Mouse (Mus musculus) liver, postnatal 0 days (tissue): ENCODE measurements at regions not wholly inside any gene's neighbourhood (a gene's known extent, or its start where the extent isn't known, plus 50 kb on each side); places are given as distances from the start of the nearest gene placed in this dataset.

ENCODE experiments used
- ATAC-seq: fragments of 200-750 bp; cut with Nextera tagmentation; 2 replicates; pipeline ENCODE4 v1.8.0; 2017; ENCODE audit warnings: mild to moderate bottlenecking, moderate library complexity
- DNase-seq: peaks from one replicate; pipeline ENCODE4 v3.0.0-alpha.2; 2016
- H3K27ac ChIP-seq: fragments of 300-500 bp; sonication (generic); 2 replicates; pipeline ENCODE4 v1.5.1; 2014; ENCODE audit warnings: antibody characterized with exemption, moderate library complexity, mild to moderate bottlenecking, low read depth
- H3K27me3 ChIP-seq: fragments of 300-500 bp; sonication (generic); 2 replicates; pipeline ENCODE4 v1.6.1; 2014; ENCODE audit warnings: low read length, control low read depth, mixed read lengths; ENCODE audit not compliant: insufficient read depth
- H3K36me3 ChIP-seq: fragments of 300-500 bp; sonication (generic); replicated peaks from 2 replicates; pipeline ENCODE4 v1.6.1; 2014; ENCODE audit warnings: mild to moderate bottlenecking, control low read depth, low read length, moderate library complexity, mixed read lengths; ENCODE audit not compliant: insufficient read depth
- H3K4me1 ChIP-seq: fragments of 300-500 bp; sonication (generic); 2 replicates; pipeline ENCODE4 v1.6.1; 2014; ENCODE audit warnings: antibody characterized with exemption, mild to moderate bottlenecking, control low read depth; ENCODE audit not compliant: insufficient read depth
- H3K4me2 ChIP-seq: fragments of 300-500 bp; sonication (generic); 2 replicates; pipeline ENCODE4 v1.6.1; 2014; ENCODE audit warnings: low read depth, mild to moderate bottlenecking, low read length, moderate library complexity, mixed read lengths
- H3K4me3 ChIP-seq: fragments of 300-500 bp; sonication (generic); 2 replicates; pipeline ENCODE4 v1.5.1; 2014; ENCODE audit warnings: low read depth, low read length
- H3K9ac ChIP-seq: fragments of 300-500 bp; sonication (generic); replicated peaks from 2 replicates; pipeline ENCODE4 v1.6.1; 2014; ENCODE audit warnings: mild to moderate bottlenecking, moderate library complexity
- H3K9me3 ChIP-seq: fragments of 300-500 bp; sonication (generic); 2 replicates; pipeline ENCODE4 v1.6.1; 2016; ENCODE audit warnings: mild to moderate bottlenecking, control low read depth, low read length, mixed read lengths
- CTCF ChIP-seq: sonication (generic); IDR thresholded peaks from 2 replicates; pipeline ENCODE4 v1.5.1; 2016; ENCODE audit warnings: antibody characterized with exemption, low read depth
- EP300 ChIP-seq: IDR thresholded peaks from 2 replicates; pipeline ENCODE4 v1.6.1; 2016; ENCODE audit warnings: antibody characterized with exemption, low read depth, mild to moderate bottlenecking
- WGBS: fragments of 180-500 bp; shearing (Covaris S2); extraction: QIAGEN DNeasy Blood & Tissue Kit; methylation state at CpG from one replicate; pipeline ENCODE4 v1.1.7; 2014; ENCODE audit not compliant: insufficient replicate concordance; 5-methylcytosine and 5-hydroxymethylcytosine counted together

DNA sequence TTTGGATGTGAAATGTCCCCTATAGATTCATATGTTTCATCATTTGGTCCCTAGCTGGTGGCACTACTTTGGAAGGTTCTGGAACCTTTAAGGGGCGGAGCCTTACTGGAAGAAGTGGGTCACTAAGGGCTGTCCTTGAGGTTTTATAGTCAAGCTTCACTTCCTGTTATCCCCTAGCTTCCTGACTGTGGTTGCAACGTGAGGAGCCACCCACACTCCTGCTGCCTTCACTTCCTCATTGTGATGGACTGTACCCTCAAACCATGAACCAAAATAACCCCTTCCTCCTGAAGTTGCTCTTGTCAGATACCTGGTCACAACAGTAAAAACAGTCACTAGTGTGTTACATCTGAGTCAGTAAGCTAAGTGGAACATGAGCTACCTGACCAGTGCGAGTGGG lies 133.5 kb upstream of the Tmtc1 start:
- no peaks in the 10 kb centered on the region for H3K27me3 ChIP-seq
- H3K4me2 ChIP-seq: no peak overlapping the region
- no peak overlapping the region for H3K9ac ChIP-seq
- H3K27ac ChIP-seq: no peak overlapping the region
- H3K4me3 ChIP-seq: no peak overlapping the region
- no peak for DNase-seq
- no peaks in the 10 kb centered on the region for H3K4me1 ChIP-seq
- 64% methylated on average over 3 of the region's 3 CpGs for whole genome bisulfite sequencing
- TF ChIP-seq CTCF: no peak
- TF ChIP-seq EP300: no peak
- no peaks in the 10 kb centered on the region for H3K36me3 ChIP-seq
- ATAC-seq: peak; percentile 67
- H3K9me3 ChIP-seq: no peaks in the 10 kb centered on the region

GRCm38 (mm10) chr6:148574742-148575453 lies 130.7 kb upstream of the Tmtc1 start:
- H3K27ac ChIP-seq: no peak overlapping the region
- ATAC-seq (no peak), DNase-seq (no peak)
- no peaks in the 10 kb centered on the region for H3K9me3 ChIP-seq
- no peaks in the 10 kb centered on the region for H3K4me1 ChIP-seq
- TF ChIP-seq EP300 (no peak), CTCF (no peak)
- no peak overlapping the region for H3K9ac ChIP-seq
- no peak overlapping the region for H3K4me2 ChIP-seq
- no peaks in the 10 kb centered on the region for H3K27me3 ChIP-seq
- no peaks in the 10 kb centered on the region for H3K36me3 ChIP-seq
- H3K4me3 ChIP-seq: no peak overlapping the region
- 74% methylated on average over 7 of the region's 7 CpGs for WGBS

DNA sequence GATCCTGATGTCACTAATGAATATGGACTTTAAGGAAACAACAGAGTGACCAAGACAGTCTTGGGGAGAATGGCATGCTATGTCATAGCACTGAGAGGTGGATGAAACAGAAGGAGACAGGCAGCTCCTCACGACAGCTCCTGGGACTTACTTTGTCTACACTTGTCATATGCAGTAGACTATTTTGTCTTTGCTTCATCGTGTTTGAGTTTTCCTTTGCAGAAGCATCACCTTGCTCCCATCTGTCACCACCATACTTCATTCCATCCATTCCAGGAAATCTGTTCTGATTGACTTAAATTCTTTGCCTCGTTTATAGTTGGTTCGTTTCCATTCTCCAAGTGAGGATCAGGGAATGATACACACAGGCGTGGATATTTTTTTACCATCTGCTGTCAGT lies 128.0 kb upstream of the Tmtc1 start:
- Histone ChIP-seq H3K9ac (no peak overlapping the region), H3K9me3 (no peaks in the 10 kb centered on the region), H3K4me2 (no peak overlapping the region), H3K36me3 (no peaks in the 10 kb centered on the region), H3K4me3 (no peak overlapping the region), H3K27me3 (no peaks in the 10 kb centered on the region), H3K27ac (no peak overlapping the region), H3K4me1 (no peaks in the 10 kb centered on the region)
- TF ChIP-seq CTCF (no peak), EP300 (no peak)
- ATAC-seq: no peak
- no peak for DNase-seq
- WGBS: 62% methylated on average over 5 of the region's 5 CpGs

DNA sequence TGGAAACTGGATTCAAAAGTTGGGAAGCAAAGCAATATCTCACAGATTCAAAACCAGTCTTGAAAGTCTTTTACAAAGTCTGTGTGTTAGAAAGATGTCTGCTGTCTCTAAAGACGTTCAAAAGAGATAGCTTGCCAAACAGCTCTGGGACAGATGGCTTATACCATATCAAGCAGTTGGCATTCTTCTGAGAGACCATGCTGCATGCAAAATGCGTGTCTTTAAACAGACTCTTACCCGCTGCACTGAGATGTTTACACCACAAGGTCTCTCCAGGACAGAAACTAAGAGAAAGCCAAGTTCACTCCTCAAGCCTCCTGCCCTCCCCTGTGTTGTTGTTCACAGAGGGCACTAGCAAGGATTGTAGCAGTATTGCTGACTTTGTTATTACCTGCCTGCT lies 127.5 kb upstream of the Tmtc1 start:
- Histone ChIP-seq H3K9ac (no peak overlapping the region), H3K9me3 (no peaks in the 10 kb centered on the region), H3K27ac (no peak overlapping the region), H3K4me3 (no peak overlapping the region), H3K4me1 (no peaks in the 10 kb centered on the region), H3K4me2 (no peak overlapping the region), H3K36me3 (no peaks in the 10 kb centered on the region), H3K27me3 (no peaks in the 10 kb centered on the region)
- no peak for DNase-seq
- 65% methylated on average over 3 of the region's 3 CpGs for WGBS
- ATAC-seq: no peak
- TF ChIP-seq EP300 (no peak), CTCF (no peak)

- ATAC-seq (no peak), DNase-seq (no peak)
- WGBS: 85% methylated on average over 2 of the region's 2 CpGs
Observed at GRCm38 (mm10) chr6:148564146-148564545, 120.0 kb upstream of the Tmtc1 start.

DNA sequence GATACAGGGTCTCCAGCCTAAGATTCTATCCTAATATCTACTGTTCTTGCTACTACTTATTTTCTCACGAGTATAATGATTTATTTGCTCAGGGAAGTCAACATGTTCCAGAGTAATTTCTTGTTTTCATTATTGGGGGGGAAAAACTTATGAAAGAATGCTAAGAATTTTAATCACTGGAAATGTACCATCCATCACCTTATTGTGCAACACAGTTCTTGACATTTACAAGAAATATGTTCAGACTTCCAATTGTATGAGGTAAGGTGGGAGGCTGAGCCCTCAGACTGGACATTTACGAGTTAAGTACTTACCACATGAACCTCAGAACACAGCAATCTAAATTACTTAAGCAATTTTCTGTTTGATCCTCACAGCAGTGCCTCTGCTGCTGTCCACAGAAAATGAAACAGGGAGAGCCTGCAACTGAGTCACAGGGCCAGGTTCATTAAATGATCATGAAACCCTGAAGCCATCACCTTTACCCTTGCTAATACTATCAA lies 118.1 kb upstream of the Tmtc1 start:
- ATAC-seq (no peak), DNase-seq (no peak)
- Histone ChIP-seq H3K27ac (no peak overlapping the region), H3K36me3 (no peaks in the 10 kb centered on the region), H3K9me3 (no peaks in the 10 kb centered on the region), H3K4me2 (no peak overlapping the region), H3K27me3 (no peaks in the 10 kb centered on the region), H3K9ac (no peak overlapping the region), H3K4me1 (no peaks in the 10 kb centered on the region), H3K4me3 (no peak overlapping the region)
- no peak for TF ChIP-seq CTCF
- TF ChIP-seq EP300: no peak
- WGBS: 60% methylated on average over 2 of the region's 2 CpGs

More at GRCm38 (mm10) chr6:148564146-148564545, 120.0 kb upstream of the Tmtc1 start:
- Histone ChIP-seq H3K4me1 (no peaks in the 10 kb centered on the region), H3K27ac (no peak overlapping the region), H3K9ac (no peak overlapping the region), H3K4me2 (no peak overlapping the region), H3K36me3 (no peaks in the 10 kb centered on the region), H3K9me3 (no peaks in the 10 kb centered on the region), H3K4me3 (no peak overlapping the region), H3K27me3 (no peaks in the 10 kb centered on the region)
- TF ChIP-seq EP300 (no peak), CTCF (no peak)
